Mouse (Mus musculus): Measurements from ENCODE around the gene Rdh16f1.

Rdh16f1 gene

DNA sequence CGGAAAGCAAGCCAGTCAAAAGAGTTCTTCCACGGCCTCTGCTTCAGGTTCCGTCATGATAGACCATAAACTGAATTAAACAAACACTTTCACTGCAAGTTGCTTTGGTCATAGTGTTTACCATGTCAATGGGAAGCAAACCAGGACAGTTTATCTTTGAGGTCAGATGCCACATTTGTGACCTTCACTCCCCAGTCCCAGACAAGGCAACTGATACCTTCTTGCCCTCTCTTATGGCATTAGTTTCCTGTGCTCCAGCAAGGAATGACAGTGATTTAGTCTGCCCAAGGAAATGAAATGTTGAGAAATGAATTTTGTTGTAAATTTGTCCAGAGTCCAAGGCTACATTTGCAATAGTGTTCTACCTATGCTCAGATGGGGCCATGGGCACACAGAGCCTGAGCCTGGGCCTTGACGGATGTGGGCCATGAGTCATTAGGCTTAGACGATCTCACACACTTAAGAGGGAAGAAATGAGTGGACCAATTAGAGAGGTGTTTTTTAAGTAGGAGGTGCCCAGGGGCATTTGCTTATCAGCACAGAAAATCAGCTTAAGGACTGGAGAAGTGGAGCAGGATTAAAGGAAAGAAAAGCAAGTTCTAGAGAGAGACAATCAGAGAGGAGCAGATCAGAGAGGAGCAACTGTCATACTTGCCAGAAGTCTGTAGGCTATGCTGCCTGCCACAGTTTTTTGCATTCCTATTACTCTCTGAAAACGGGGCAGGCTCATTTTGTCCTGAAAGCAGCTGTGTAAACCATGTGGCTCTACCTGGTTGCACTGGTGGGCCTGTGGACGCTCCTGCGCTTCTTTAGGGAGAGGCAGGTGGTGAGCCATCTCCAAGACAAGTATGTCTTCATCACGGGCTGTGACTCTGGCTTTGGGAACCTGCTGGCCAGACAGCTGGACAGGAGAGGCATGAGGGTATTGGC lies at the start of gene Rdh16f1, which contains the start of gene Rdh1:
TSS of gene Rdh16f1 (plus strand) at position 607 of the 930 bp plus-strand sequence.
TSS of gene Rdh1 (plus strand) at position 541 of the 930 bp plus-strand sequence.
- no peak for DNase-seq (ENCODE audit: extremely low spot score)

DNA sequence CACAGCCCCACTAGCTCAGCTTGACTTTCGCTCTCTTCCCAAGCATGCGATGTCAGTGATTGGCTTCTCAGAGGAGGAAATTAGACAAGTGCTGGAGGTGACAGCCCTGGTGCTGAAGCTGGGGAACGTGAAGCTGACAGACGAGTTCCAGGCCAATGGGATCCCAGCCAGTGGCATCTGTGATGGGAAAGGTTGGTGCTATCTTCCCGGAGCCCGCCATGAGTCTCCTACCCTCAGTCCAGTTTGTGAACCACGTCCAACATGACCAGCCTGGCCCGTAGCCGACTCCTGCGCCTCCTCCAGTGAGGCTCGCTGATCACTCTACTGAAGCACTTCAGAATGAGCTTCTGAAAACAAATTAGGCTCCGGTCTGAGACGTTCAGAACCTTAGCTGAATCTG lies 49.3 kb upstream of the Rdh16f1 start:
- DNase-seq (ENCODE audit: extremely low spot score): no peak

DNA sequence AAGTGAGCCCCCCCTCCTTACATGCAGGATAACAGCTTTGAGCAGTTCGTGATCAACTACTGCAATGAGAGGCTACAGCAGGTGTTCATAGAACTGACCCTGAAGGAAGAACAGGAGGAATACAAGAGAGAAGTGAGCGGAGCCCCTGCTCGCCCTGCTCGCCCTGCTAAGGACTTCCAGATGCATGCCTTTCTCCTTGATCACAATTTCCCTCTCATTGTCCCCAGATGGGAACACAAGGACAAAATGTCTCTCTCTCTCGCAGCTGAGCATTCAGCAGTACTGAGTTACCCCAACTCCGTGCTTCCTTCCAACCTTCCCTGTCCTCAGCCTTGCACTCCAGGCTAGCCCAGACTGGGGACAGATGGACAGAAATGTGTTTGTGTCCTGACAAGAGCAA lies 46.9 kb upstream of the Rdh16f1 start:
- DNase-seq (ENCODE audit: extremely low spot score): no peak

DNA sequence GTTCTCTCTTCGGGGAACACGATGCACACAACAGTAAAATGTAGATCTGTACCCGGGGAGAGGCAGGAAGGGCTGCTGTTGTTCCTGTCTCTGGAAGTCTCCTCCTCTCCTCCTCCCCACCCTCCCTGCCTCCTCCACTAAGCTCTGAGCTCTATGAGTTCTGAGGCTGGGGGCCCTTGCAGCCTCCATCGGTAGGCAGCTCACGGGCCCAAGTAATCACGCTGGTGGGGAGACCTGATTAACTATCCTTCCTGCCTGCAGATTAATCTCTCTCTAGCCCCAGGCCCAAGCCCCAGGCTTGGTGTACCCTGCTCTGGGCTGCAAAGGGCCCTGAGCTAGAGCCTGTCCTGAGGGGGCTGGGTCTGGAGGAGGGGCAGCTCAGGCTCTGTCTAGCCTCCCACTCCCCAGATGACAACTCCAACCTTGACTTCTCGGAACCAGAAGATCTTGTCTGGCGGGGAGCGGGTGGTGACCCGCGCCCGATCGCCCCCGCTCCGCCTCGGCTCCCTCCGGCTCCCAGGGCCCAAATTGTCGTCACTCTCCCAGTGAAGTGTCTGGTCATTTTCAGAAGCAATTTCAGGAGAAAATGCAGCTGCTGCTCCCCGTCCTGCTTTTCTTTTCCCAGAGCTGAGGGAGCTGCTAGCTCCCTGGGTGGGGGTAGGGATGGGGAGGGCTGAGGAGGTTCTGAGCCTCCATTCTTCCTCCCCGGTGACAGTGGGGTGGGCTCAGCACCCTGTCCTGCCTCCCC lies 37.7 kb upstream of the Rdh16f1 start:
- DNase-seq (ENCODE audit: extremely low spot score): no peak

DNA sequence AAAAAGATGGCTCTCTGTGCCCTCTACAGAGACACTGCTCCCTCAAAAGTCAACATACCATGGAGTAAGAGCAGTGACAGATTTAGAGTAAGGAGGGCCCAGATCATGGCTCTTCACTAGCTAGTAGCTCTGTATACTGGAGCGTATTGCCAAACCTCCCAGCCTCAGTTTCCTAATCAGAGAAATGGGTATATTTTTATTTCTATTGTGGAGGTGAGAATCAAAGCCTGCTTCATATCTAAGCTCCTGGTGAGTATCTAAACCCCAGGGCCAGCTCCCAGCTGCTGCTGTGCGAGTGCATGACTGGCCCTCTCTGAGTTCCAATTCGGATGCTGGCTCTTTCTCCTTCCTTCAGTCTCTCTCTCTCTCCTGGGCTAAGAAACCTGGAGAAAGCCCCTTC lies 35.4 kb upstream of the Rdh16f1 start, which contains the start of gene Tac2:
TSS of gene Tac2 (plus strand) at position 301 of the 400 bp plus-strand sequence.
- no peak for DNase-seq (ENCODE audit: extremely low spot score)

DNA sequence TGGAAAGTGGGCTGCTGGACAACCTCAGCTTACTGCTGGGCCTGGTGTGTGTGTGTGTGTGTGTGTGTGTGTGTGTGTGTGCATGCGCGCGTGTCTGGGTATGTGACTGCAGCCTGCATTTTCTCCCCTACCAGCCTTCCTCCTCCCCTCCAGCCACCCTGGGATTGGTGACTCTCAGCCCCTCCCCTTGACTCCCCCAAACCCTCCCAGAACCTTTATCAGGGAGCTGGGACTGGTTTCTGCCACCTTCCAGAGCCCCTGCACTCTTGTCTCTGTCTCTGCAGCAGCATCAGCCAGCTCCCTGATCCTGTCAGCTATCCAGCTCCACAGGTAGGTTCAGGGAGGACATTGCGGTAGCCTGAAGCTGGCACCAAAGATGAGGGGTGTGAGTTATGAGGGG lies 34.5 kb upstream of the Rdh16f1 start:
- DNase-seq (ENCODE audit: extremely low spot score): no peak

DNA sequence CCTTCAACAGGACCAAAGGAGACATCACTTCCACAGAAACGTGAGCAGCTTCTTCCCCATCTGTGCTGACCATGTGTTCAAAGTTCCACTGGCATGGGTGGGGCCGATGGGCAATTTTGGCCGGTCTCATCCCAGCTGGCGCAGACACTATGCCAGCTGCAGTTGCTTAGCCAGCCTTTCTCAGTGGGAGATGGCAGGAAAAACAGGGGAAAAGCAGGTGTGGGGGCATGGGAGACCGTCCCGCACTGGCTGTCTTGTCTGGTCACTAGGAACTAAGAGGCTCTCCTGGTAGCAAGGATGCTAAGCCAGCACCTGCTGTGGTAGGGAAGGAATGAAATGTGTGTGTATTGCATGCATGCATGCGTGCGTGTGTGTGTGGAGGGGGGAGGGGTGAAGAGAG lies 31.1 kb upstream of the Rdh16f1 start:
- no peak for DNase-seq (ENCODE audit: extremely low spot score)

DNA sequence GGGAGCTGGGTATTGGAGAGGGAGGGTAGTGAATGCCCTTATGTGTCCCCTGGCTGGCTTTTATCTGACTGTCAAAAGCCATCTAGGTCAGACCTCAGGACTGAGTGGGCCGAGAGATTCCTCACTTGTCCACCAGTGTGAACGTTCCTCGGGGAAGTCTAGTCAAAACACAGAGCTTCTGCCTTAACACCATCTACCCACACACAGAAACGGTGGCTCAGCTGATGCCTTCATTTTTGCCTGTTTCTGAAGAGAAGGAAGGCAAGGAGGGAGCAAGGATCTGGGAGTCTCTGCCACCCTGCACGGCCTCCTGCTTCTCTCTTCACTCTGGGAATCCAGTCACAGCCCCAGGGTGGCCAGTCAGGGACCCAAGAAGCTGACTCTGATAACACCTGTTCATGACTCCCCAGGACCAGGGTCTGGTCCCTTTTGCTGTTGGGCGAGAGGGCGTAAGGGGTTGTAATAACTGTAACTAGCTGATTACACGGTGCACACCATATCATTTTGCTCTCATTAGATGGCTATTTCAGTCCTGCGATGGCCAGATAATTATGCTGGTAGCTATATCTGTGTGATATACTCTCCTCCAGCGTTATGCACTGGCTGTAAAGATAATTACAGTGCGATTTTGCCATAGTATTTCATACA lies 29.2 kb upstream of the Rdh16f1 start:
- DNase-seq (ENCODE audit: extremely low spot score): no peak

DNA sequence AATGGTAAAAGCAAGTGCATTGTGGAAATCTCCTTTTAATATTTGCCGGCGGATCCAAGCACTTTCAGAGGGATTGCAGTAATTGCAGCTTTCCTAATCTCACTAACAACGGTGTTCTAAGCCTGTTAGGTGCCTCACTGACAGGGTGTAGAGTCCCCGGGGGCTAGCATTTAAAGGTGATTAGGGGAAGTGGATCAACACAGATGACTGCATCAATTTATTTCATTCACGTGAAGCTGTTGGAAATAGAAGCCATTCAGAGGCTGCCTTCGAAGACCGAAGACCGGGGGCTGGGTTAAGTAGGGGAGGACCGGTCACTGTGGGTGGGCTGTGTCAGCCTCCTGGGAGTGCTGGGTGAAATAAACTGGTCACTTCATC lies 28.7 kb upstream of the Rdh16f1 start:
- no peak for DNase-seq (ENCODE audit: extremely low spot score)

DNA sequence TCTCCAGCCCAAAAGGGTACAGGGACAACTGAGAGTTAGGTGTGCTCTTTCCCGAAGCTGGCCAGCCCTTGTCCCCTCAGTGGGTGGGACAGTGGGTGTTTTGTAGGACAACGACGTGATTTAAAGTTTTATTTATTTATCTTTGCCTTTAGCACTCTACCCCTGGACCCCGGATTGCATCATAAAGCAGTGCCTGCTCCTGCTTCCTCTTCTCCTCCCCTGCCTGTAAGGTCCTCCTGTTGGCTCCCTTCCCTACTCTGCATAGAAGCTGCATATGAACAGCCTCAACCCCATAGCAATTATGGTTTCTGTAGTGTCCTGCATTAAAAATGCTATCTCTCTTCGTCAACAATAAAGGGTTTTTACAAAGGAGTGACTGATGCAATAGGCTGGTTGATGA lies 28.2 kb upstream of the Rdh16f1 start:
- no peak for DNase-seq (ENCODE audit: extremely low spot score)

DNA sequence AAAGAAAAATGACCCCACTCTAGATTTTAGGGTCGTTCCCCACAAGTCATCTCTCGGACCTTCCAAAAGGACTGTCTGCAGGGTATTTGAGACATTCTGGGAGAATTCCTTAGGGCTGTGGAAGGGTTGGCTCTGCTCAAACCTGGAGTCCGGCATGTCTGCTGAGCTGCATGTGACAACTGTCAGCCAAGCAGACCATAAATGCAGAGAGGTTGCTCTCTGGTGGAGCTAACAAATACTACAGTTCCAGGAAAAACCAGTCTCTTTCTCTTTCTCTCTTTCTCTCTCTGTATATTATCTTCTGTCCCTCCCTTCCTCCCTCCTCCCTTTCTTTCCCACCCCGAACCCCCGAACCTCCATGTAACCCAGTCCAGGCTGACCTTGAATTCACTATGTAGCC lies 25.2 kb upstream of the Rdh16f1 start:
- no peak for DNase-seq (ENCODE audit: extremely low spot score)

DNA sequence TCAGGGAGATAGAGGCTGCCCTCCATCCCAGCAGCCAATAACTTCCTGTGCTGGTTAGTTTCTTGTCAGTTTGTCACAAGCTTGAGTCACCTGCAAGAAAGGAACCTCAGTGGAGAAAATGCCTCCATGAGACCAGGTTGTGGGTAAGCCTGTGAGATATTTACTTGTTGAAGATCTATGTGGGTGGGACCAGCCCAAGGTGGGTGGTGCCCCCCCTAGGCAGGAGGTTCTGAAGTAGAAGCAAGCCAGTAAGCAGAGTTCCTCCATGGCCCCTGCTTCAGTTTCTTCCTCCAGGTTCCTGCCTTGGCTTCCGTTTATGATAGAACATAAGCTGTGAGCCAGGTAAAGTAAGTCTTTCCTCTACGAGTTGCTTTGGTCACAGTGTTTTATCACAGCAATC lies 23.3 kb upstream of the Rdh16f1 start:
- DNase-seq (ENCODE audit: extremely low spot score): no peak

DNA sequence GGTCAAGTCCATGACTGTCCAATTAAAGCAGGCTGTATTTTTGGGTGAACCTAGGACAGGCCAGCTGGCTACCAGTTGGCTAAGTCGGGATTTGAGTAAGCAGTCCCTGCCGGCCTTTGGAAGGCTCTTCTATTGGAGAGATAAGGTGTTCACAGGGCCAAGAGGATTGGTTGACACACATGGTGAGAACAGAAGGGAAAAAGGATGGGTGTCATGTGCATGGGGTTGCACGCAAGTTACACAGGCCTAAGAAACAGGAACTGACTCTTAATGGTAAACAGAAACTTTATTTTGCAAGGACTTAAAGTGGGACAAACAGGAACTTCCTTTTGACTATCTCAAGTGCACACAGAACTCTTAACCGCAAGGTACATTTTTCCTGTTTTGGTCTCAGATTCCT lies 22.7 kb upstream of the Rdh16f1 start:
- no peak for DNase-seq (ENCODE audit: extremely low spot score)

DNA sequence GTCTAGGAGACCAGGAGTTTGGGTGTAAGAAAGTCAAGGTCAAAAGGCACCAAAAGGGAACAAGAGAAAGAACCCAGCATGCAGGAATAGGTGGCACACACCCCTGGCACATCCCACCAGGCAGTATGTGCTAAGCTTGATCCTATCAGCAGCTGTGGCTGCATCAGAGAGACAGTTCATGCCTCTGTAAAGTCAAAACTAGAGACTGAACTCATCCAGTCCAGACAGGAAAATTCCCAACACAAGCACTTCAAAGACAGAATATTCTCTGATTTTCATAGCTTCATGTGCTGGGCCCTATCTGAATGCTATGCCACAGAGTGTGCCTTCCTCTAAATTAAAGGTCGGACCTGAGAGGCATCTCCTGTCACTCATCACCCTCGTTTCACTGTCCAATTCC lies 22.0 kb upstream of the Rdh16f1 start:
- DNase-seq (ENCODE audit: extremely low spot score): no peak

DNA sequence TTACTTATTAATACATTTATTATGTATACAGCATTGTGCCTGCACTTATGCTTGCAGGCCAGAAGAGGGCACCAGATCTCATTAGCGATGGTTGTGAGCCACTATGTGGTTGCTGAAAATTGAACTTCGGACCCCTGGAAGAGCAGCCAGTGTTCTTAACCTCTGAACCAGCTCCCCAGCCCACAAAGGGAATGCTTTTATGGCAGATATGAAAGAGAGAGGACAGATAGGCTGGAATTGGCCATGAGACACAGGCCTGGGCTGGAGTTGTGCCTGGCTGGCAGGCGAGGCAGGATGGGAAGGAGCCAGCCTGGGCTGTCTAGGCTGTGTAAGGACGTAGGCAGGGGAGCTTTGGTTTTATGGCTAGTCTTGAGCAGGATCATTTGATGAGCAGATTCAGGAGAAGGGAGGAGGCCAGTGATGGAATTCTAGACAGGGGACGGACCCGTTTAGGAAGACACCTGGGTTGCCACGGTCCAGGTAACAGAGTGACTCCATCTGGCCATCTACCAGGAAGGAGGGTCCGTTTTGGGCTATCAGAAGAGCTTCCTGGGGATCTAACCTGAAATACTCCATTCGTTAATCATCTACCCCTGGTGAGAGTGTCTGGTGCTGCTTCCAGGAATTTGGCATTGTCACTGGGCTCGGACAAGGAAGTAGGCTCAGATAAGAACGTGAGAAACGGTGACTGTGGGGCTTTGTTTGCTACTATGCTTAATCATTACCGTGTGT lies 21.3 kb upstream of the Rdh16f1 start:
- DNase-seq (ENCODE audit: extremely low spot score): no peak

DNA sequence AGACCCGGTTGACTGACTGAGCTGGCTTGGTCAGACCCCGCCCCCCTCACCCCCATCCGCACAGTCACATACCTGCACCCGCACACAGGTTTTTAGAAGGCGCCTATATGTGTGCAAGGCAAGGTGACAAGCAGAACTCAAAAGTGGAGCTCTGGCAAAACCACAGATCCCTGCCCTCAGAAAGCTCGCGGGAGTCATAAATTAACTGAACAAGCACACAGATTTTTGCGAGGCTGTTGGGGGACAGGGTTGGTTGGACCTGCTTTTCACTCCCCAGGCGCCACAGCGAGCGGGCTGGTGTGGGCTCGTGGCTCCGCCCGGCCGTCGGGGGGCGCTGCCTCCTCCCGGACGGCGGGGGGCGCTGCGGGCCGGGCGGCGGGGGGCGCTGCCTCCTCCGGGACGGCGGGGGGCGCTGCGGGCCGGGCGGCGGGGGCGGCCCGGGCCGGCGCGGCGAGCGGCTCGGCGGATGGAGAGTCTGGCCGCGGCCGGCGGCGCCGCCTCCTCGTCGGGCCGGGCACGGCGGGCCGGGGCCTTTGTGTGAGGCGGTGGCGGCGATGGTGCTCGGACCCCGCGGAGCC lies 20.4 kb upstream of the Rdh16f1 start, which contains the start of gene Zbtb39:
TSS of gene Zbtb39 (plus strand) at position 456 of the 578 bp plus-strand sequence.
- peak; percentile 76 for DNase-seq (ENCODE audit: extremely low spot score)

DNA sequence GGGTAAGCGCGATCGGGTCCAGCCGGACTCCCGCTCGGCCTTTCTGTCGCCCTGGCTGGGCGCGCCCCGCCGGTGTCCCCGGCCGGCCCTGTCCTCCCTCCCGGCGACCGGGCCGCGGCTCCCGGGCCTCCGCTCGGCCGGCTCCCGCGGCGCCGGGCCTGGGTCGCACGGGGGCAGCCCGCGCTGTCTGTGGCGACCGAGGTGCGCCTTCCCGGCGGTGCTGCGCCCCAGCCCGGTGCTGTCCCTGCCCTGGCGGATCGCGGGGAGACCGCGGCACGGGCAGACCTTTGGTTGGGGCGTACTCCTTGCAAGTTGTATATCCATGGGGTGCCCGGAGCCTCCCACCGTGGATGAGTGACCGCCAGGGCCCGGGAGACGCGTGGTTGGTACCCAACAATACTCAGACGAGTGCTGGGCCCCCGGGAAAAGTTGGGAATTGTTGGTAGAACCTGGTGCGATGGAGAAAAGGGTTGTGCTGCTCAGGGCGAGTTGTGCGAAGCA lies 19.9 kb upstream of the Rdh16f1 start:
- no peak for DNase-seq (ENCODE audit: extremely low spot score)

DNA sequence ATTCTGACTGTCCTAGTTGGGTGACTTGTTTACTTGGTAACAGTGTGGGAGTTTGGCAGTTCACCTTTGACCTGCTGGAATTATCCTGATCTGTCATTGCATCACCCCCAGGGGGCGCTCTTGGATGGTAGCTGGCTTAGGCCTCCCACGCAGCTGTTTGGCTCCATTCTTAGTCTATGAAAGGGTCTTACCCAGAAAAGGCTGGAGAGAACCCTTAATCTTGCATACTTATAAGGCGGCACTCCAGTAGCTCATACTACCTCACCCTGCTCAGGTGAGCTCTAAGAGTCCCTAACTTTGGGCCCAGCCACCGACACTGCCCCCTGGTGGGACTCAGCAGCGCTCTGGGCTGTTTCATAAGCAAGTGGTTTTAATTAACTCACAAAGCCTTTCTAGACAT lies 14.9 kb upstream of the Rdh16f1 start:
- DNase-seq (ENCODE audit: extremely low spot score): no peak

DNA sequence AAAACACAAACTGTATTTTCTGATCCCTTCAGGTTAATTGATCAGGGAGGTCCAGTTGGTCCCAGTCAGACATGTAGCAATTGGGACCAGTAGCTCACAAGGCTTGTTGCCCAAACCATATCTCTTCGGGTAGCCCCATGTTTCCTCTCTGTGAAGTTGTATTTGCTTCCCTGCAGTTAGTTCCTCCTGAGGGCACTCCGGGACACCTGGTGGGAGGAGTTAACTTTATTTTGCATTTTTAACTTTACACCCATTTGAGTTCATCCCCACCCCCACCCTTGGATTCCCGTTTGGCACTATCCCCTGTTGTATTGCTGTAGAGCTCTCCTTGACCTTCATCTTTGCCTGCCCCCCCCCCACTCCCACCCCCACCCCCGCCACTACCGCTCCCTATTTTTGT lies 13.7 kb upstream of the Rdh16f1 start:
- DNase-seq (ENCODE audit: extremely low spot score): no peak

DNA sequence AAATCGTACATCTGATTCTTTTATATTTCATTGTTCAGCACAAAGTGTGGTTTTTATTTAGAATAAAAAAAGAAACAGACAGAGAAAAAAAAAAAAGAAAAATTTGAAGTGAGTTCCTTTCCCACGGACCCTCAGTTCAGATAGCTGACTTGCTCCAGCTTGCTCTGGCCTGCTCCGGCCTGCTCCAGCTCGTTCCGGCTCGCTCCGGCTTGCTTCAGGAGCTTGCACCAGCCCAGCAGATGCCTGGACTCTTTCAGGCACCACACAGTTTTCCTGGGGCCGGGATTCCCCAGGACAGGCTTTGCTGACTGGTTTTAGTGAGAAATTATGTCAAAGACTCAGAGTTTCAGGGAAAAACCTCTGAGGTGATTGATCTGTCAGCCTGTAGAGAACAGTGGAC lies 12.3 kb upstream of the Rdh16f1 start:
- no peak for DNase-seq (ENCODE audit: extremely low spot score)
